Mouse (Mus musculus) adrenal gland, adult 2 months (tissue): ENCODE measurements around the gene Lrfn1. TPM values are rescaled to one million over a fixed set of nuclear protein-coding genes. Genes with fewer than 3 reads are reported as not detected.
"Not testable (repeated sequence)": the region's sequence is repeated elsewhere in the genome, so short reads cannot be mapped to it uniquely, and the experiment has no call there.

ENCODE experiments used
- DNase-seq: peaks from one replicate; pipeline ENCODE4 v3.0.0; 2021
- polyA plus RNA-seq: library from polyadenylated mRNA; depleted of rRNA; stranded (reverse); fragments of >200 nt; gene quantifications from 2 replicates; pipeline ENCODE4 v1.2.3, GENCODE M21; 2012
- total RNA-seq, 2 experiments: library from RNA; stranded (reverse); gene quantifications; 2 replicates each; pipeline ENCODE4 v1.2.3; 2021

The Lrfn1 gene
- total and polyA plus RNA-seq, 3 experiments = 12.9 to 33.6 (median 25.4) TPM

DNA sequence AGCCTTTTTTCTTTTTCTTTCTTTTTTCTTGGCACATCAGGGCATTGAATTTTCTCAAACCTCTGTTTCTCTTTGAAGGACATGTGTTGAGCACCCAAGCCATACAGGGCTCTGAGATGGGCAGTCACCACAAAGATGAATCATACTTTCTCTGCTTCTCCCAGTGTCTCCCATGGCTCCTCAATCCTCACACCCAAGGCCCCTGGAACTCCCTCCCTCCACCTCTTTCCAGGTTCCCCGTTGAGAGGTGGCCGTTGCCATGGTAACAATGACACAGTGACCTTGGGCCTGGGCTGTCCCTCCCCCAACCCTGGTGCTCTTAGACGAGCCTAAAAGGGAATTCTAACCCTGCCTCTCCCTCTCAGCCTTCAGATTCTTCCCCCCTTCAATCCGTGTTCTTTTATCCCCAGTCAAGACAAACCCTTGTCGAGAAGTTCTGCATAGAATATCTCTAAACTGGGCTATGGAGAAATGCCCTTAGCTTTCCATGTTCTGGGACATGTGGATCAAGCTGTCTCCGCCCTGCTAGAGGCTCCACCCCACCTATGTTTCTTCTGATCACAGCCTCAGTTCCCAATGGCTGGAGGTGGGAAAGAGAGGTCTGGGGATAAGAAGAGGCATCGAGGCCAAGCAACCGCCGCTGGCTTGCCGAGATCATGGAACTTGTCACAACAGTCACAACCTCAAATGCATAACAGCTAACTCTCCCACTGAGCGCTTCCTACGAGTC is 4.5 kb upstream of the Lrfn1 start:
- peak; percentile 71 for DNase-seq

GRCm38 (mm10) chr7:28447865-28448820 is 3.6 kb upstream of the Lrfn1 start:
- DNase-seq = no peak

DNA sequence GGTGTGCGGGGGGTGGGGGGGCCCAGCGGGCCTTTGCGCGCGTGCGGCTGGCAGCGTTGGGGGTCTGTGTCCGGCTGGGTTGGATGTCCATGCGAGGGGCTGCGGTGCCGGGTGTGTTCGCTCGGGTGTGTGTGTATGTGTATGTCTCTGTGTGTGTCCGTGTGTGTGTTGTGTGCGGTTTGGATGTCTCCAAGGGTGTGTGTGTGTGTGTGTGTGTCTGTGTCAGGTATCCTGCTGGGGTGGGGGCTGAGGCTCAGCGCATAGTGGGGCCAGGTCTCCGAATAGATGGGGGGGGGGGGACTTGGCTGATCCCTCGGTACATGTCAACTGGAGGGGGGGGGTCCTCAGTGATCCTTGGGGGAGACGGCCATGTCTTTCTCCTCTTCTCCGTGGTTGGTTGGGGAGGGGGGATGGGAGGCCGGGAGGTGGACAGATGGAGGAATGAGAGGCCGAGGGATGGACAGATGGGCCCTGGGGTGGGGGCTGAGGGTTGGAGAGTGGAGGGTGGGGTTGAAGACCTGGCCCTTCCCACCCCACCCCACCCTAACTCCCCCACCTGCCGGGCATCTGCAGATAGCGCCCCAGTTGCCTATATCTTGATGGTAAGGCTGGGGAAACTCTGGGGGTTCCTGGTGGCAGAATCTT is 703 bp downstream of the Lrfn1 start:
- DNase-seq = no peak

- no peak for DNase-seq
These were observed 8.6 kb downstream of the Lrfn1 start for GRCm38 (mm10) chr7:28460361-28460760.

- no peak for DNase-seq
These were observed 11.0 kb downstream of the Lrfn1 start for GRCm38 (mm10) chr7:28462769-28463168.

DNA sequence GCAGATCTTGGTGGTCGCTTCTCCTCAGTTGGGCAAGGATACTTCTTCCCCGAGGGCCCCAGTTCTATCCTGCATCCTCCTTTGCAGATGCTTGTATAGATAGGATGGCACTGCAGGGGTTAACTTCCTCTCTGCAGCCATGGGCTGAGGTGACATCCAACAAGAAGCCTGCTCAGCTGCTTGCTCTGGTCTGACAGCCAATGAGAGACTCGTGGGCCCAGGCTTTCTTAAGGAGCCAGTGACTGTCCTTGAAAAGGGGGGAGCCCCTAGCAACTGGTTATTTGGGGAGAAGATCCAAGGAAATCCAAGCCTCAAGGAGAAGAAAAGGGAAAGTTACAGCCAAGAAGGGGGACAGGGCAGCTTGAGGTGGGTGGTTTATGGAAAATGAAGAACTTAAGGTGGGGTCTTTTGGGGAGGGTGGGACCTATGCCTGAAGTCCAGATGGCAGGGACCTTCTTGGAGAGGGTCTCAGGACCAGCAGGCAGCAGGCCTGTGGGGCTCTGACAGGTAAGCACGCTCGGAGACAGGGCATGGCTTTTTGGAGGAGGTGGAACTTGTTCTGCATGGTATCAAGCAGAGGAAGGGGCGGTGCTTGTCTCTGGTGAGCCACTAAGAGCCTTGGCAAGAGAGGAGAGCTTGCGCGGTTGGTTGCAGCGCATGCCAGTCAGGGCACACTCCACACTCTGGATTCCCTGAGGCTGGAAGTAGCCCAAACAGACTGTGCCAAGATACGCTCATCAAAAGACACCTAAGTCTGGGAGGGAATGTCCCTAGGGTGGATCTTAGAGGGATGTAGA is 12.8 kb downstream of the Lrfn1 start:
- DNase-seq = peak; percentile 86

- no peak for DNase-seq
These were observed 15.0 kb downstream of the Lrfn1 start for GRCm38 (mm10) chr7:28466721-28467212.

DNA sequence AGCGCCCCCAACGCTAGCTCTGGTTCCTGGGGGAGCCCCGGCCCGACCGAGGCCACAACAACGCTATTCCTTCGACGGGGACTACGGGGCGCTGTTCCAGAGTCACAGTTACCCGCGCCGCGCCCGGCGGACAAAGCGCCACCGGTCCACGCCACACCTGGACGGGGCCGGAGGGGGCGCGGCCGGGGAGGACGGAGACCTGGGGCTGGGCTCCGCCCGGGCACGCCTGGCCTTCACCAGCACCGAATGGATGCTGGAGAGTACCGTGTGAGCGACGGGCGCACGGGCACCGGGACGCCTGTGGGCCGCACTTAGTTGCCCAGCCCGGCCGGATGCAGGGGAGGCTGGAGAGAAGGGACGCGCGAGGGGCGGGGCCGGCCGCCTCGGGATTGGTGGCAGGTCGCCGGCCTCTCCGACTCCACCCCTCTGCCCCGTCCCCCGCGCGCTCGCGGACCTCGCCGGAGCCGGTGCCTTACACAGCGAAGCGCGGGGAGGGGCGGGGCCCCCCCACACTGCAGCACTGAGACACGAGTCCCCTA is 15.5 kb downstream of the Lrfn1 start:
- DNase-seq = peak; percentile 85

DNA sequence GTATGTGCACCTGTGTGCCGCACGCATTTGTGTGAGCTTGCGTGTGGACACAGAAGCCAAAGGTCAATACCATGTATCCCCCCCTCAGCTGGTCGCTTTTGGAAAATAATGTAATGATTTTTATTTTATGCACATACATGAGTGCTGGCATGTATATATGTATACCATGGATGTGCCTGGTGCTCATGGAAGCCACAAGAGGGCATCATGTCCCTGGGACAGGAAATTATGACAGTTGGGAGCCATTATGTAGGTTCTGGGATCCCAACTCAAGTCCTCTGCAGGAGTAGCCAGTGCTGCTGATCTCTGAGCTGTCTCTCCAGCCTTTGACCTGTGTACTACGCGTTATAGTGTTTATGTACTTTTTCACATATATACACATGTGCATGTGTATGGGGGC is 24.4 kb downstream of the Lrfn1 start:
- DNase-seq = no peak

GRCm38 (mm10) chr7:28477363-28477762 is 25.6 kb downstream of the Lrfn1 start:
- no peak for DNase-seq

GRCm38 (mm10) chr7:28478854-28479253 is 27.1 kb downstream of the Lrfn1 start:
- DNase-seq = no peak

- no peak for DNase-seq
These were observed 31.1 kb downstream of the Lrfn1 start for GRCm38 (mm10) chr7:28482854-28483253.

GRCm38 (mm10) chr7:28484192-28484591 is 32.4 kb downstream of the Lrfn1 start:
- DNase-seq = no peak

GRCm38 (mm10) chr7:28488030-28488491 is 36.3 kb downstream of the Lrfn1 start:
- no peak for DNase-seq

- DNase-seq = peak; percentile 72
These were observed 38.6 kb downstream of the Lrfn1 start for GRCm38 (mm10) chr7:28490410-28490809.

- no peak for DNase-seq
These were observed 39.1 kb downstream of the Lrfn1 start for GRCm38 (mm10) chr7:28490903-28491302.

DNA sequence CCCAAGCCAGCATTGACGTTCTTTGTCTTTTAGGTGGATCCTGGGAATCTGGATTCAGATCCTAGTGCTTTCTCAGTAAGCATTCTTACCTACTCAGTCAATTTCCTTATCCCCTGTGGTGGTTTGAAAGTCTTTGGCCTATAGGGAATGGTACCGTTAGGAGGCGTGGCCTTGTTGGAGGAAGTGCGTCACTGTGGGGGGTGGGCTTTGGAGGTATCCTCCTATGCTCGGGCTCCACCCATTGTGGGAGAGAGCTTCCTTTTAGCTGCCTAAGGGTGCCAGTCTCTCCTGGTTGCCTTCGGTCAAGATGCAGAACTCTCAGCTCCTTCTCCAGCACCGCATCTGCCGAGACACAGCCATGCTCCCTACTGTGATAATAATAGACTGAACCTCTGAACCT is 40.5 kb downstream of the Lrfn1 start:
- DNase-seq = no peak

- DNase-seq = no peak
These were observed 43.6 kb downstream of the Lrfn1 start for GRCm38 (mm10) chr7:28495426-28495825.

- DNase-seq = no peak
These were observed 53.8 kb downstream of the Lrfn1 start for GRCm38 (mm10) chr7:28505585-28505984.

DNA sequence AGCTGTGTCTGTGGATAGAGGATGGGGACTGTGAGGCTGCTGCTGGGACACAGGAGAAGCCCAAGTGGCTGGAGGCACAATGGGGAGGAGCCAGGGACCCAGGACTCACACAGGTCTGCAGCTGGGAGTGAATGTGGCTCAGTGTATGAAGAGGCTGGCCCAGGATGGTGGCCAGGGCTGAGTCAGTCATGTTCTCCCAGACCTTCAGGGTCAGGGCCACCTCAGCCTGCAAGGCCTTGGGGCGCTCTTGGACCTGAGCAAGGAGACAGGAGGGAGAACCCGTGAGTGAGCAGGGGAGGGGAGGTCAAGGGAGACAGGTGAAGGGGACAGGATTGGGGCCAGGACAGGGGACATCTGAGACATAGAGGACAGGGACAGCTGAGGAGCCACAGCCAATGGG is 57.3 kb downstream of the Lrfn1 start:
- DNase-seq = peak; percentile 72

DNA sequence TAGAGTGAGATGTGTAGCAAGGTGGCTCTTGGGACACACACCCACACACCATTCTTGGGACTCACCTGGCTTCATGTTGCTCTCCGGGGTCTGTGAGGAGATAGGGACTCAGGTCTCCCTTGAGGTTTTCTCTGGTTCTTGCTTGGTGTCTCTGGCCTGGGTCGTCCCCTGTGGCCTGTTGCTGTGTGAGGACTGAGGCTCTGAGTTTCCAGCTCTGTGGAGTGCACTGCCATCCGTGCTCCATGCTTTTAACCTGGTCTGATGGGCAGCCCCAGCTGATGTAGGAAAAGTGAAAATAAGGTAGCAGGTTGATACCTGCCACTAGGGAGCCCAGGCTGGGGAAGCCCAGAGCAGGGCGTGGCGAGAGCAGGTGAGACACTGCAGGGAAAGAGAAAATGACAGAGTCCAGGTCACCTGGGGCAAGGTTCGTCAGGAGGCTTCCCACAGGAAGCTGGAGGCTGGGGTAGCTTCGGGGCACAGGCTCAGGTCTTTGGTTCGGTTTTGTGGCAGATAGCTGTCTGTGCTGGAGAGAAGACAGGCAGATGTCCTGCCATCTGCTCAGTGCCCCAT is 58.7 kb downstream of the Lrfn1 start, which contains the start of gene Ifnl2:
Gene Ifnl2 (minus strand): TSS at position 51 of the 570 bp plus-strand sequence.
- not testable (repeated sequence) for DNase-seq
